Mouse (Mus musculus) right cerebral cortex, postnatal 10 days (tissue): ENCODE data around the gene Col9a2.
"Not testable (repeated sequence)": the region's sequence is repeated elsewhere in the genome, so short reads cannot be mapped to it uniquely, and the experiment has no call there.

Experiments
- DNase-seq, 2 experiments: peaks; one replicate each; pipeline ENCODE4 v3.0.0; 2021; ENCODE audit warnings: low spot score in 2 of 2

Col9a2 gene

DNA sequence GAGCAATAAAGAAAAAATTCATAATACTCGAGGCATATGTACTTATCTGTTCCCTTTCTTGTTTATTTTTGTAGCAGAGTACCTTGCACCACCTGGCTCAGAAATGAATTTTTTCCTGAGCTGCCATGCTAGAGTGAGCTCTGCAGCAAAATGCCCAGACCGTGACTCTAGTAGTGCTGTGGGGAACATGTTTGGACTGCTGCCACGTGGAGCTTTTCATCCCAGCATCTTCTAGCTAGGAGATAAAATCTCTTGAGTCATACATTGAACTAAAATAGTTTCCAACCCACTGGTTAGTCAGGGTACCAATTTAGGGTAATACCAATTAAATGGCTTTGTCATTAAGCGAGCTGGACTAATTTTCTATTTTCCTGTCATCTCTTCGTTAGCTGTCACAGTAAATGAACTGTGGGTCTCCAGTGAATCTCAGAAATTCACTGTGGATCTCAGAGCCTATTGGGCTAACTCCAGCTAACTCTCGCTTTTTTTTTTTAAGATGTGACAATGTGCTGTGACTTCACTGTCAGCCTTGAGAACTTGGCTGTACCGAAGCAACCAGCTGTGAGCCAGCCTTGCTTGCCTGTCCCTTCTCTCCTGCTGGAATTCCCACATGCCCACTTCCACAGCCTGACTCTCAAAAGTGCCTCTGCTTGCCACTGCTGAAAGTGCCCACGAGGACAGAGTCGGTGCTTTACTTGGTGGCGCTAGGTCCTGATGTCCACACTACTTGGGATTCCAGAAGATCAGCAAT lies 19.0 kb upstream of the Col9a2 start:
- peak in 1 of 2 experiments; percentile 51 for DNase-seq

DNA sequence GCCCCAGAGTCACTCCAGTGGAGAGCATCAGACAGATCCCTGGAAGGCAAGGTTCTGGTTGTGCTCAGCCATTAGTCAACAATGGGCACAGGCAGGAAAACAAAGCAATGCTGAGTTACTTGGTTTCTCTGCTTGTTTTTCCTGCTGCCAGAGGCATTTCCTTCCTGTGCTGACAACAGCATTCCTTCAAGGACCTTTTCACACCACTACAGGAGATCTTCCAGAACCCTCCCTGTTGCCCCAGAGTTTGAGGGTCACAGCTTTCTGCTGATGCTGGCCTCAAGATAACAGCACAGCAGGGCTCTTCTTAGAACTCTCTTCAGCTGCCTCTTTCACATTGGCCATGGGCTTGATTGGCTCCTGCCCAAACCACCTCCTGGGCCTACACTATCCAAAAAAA lies 17.3 kb upstream of the Col9a2 start:
- DNase-seq: no peak

DNA sequence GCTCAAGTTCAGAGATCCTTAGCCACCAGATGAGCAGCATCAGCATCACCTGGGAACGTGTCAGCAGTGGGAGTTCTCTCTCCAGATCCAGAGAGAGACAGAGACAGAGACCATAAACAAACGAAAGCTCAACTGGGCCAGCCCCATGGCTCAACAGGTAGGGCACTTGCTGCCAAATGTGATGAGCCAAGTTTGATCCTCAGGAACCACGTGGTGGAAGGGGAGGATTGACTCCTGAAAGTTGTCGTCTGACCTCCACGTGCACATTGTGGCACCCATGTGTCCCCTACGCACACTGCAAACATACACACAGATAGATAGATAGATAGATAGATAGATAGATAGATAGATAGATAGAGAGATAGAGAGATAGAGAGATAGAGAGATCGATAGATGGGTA lies 15.7 kb upstream of the Col9a2 start:
- no peak for DNase-seq

DNA sequence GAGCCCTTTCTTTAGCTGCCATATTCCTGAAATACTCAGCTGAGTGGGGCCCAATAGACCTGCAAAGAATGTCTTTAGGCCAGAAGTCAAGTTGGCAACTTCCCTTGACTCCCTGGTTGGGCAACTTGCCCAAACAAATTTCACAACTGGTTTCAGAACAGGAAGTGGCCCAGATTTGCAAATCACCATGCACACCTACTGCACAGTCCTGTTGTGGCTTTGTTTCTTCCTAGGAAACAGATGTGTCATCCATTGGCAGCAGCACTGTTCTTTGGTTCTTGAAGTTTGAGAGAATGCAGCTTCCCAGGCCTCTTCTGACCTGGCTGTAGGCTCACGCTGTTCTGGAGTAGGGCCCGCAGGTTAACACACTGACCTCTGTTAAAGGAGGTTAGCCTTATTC lies 15.2 kb upstream of the Col9a2 start:
- no peak for DNase-seq

DNA sequence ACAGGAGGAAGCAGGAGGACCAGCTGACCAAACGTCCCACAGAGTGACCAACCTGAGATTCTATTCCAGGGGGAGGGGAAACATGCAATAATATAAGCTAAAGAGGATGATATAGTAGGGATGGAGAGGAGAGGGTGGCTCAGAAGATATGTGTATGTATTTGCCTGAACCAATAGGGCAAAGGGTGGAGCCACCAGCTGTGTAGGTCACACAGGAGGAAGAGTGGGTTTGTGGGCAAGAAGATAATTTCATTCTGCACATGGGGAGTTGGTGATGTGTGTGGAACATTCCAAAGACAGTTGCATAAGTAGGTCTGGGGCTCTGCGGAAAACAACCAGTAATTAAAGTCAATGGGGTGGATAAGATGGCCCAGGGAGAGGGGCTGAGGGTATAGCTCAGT lies 13.5 kb upstream of the Col9a2 start:
- DNase-seq: no peak

DNA sequence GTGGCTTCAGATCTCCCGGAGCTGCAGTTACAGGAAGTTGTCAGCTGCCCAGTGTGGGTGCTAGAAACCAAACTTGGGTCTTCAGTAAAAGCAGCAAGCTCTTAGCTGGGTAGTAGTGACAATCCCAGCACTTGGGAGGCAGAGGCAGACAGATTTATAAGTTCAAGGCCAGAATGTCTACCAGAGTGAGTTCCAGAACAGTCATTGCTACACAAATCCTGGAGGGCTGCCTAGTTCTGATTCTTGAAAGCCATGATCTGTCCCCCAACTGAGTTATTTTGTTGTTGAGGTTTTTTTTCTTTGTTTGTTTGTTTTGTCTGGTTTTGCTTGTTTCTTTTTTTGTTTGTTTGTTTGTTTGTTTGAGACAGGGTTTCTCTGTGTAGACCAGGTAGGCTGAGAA lies 11.0 kb upstream of the Col9a2 start:
- DNase-seq: no peak

DNA sequence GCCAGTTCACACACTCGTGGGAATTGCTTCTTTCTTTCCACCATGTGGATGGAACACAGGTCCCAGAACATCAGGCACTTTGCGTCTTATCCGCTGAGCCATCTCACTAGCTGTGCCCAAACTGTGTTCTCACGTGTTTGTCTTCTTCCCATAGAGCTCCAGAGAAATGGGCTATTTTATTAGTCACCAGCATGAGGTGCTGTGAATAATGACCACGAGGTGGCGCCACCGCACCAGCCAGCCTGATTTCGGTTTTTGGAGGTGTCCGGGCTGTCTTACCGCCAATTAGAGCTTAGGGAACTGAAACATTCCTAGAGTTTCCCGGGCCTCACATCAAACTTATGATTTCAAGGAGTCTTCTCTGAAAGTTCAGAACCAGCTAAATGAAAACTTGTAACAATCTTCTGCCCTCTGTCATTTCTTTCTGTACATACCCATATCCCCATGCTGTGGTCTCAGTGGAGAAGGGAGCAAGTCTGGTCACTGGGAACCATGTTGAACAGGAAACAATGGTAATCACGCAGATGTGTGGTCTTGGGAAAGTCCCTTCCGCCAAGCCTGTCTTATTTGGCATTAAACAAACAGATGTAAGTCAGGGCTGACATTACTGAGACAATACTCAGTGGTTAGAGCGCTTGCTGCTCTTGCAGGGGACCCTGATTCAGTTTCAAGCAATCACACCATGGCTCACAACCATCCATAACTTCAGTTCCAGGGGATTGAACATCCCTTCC lies 10.4 kb upstream of the Col9a2 start:
- peak in 1 of 2 experiments; percentile 73 for DNase-seq

DNA sequence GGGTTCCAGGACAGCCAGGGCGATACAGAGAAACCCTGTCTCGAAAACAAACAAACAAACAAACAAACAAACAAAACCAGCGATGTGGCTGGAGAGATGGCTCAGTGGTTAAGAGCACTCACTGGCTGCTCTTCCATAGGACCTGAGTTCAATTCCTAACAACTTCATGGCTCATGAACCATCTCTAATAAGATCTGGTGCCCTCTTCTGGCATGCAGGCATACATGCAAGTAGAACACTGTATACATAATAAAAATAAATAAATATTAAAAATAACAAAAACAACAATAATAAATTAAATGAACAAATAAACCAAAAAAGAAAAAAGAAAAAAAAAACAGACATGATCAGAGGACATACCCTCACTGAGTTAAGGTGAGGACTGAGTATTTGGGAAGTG lies 9.6 kb upstream of the Col9a2 start:
- no peak for DNase-seq

DNA sequence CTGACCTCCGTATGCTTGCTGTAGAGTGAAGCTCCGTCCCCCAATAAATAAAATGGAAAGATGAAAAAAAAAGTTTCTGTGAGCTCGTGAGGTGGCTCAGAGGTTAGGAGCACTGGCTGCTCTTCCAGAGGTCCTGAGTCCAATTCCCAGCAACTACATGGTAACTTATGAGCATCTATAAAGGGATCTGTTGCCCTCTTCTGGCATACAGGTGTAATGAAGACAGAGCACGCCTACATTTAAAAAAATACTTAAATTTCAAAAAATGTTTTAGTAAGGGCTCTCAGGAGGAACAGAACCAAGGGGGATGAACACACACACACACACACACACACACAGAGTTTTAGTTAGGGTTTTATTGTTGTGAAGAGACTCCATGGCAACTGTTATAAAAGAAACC lies 7.7 kb upstream of the Col9a2 start:
- no peak for DNase-seq

DNA sequence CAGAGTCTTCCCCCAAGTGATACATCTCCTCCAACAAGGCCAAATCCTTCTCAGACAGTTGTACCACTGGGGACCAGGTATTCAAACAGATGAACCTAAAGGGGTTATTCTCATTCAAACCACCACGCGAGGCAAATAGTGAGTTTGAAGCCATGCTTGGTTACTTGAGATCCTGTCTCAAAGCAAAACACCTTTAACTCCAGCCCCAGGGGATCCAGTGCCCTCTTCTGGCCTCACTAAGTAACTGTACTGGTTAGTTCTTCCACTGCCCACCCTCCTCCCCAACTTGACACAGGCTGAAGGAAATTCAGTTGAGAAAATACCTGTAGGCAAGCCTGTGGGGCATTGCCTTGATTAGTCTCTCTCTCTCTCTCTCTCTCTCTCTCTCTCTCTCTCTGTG lies 6.2 kb upstream of the Col9a2 start:
- DNase-seq: no peak

DNA sequence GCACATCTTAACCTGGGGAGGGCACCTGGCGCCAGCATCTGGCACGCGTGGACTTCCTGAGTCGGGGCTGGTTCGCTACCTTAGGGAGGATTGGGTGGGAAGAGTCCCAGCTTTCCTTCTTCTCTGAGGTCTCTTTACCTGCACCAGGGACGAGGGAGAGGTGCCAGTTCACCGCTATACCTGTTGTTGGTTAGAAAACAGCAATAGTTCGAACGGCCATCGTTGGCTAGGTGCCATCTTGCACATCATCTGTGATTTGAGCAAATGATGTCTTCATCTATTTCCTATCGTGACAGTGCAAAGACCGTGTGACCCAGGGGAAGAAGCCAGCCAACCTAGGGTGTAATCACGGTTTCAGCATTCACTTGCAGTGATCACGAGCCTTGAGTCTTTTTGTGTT lies 1.1 kb downstream of the Col9a2 start:
- no peak for DNase-seq

DNA sequence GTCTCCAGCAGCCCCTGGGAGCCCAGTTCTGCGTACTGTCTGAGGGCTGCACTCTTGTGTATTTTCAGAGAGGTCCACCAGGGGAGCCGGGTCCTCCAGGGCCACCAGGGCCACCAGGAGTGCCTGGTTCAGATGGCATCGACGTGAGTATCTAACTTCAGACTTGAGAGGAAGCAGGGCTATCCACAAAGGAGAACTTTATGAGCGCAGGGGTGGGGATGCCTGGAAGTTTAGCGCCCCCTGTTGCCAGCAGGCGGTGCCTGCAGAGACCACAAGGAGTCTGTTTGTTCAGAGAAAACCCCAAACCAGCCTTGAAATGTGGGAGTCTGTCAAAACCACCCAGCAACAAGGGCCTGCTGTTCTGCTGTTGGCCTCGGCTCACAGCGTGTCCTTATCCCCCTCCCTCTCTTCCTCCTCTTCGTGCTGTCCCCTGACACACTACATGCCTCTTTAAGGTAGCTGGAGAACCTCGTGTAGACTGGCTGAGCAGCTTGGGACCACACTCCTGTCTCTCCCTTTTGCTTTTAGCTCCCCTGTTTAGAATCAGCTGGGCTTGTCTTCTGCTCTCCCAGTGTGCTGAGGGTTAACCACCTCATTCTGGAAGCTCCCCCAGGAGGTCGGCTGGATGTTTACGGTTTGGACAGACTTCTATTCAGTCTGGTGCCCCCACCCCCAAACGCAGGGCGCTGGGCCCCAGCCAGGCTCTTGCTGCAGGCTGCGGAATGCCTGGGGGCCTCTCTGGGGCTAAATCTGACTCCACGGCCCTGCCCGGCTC lies 1.9 kb downstream of the Col9a2 start:
- peak; percentile 82 to 85 for DNase-seq

DNA sequence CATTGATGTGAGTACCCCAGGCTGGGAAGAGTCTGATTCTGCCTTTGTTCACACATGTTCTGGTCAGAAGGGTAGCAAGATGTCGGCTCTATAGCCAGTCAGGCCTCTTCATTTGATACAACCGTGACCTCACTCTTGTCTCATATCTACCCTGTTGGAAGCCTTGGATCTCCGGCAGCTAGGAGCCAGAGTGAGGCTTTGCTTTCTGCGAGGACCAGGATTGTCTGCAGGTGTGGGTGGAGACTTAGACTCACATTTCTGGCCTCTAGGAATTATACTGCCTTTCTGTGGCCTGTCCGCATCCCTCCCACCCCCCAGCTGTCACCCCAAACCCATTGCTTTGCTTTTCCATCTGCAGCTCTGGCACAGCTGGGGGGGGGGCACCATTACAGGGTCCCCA lies 3.3 kb downstream of the Col9a2 start:
- no peak for DNase-seq

DNA sequence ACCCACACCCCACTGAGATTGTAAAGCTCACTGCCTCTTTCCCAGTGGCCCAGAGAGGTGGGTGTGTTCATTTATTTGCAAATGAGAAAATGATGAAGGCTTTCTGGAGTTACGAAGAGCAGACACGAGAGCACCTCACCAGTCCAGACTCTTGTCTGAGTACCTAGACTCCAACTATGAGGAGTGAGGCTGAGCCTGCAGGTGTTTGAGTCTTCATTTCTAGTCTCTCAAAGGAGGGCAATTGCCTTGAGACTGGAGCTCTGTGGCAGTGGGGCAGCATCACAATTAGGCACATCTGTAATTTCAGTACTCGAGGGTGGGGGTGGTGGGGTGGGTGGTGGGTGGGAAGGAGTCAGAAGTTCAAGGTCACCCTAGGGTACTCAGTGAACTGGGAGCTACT lies 3.8 kb downstream of the Col9a2 start:
- DNase-seq: no peak

DNA sequence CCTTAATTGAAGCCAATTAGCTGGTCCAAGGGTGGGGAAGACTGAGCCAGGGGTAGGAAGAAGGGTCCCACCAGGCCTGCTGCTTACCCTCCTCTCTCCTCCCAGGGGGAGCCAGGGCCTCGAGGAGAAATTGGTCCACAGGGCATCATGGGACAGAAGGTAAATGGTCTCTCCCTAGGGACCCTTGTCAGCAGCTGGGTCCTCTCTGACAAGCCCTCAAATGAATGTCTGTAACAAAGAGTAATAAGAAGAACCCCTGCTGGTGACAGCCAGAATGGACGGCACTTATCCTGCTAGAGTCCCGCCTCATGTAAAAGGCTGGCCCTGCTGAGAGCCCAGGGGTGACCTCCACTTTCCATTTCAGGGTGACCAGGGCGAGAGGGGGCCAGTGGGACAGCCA lies 12.7 kb downstream of the Col9a2 start:
- DNase-seq: no peak

DNA sequence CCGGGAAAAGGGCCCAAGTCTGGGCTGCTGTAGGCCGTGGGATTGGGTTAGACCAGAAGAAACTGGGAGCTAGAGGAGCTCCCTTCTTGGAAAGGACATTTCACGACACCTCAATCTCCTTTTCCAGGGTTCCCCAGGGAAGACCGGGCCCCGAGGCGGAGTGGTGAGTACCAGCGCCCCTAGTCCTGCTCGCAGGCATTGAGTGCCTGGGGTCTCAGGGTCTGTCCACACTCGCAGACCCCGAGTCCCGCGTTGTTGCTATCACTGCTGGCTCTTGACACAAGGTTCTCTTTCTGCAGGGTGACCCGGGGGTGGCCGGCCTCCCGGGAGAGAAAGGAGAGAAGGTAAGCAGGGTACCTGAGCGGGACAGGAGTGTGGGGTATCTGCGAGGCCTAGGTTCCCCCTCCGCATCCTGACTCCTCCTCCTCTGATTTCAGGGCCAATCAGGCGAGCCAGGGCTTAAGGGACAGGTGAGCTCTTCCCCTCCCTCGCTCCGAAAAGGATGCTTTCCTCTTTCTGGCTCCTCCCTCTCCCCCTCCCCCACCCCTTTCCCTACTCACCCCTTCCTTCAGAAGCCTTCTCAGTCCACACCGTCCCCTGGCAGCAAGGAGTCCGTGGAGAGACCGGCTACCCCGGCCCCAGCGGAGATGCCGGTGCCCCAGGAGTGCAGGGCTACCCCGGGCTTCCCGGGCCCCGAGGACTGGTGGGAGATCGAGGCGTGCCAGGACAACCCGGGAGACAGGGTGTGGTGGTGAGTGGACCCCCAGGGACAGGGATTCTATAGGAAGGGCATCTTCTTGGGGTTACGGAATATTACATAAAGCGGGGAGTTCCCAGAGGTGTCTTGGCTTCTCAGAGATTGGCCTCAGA lies 13.5 kb downstream of the Col9a2 start:
- DNase-seq: peak; percentile 54 to 57

DNA sequence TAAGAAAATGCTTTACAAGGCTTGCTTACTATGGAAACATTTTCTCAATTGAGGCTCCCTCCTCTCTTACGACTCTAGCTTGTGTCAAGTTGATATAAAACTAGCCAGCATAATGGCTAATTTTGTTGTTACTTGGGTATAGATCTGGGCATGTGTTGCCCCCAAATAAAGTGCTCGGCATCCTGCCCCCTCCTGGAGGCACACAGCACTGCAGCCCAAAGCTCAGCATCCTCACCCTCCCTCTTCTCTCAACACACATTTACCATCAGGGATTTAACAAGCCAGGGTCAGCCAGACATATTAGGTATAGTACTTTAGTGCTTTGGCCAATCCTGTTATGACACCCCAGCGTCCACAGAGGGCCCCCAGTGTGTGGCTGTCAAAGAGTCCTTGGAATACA lies 17.2 kb downstream of the Col9a2 start:
- no peak for DNase-seq

DNA sequence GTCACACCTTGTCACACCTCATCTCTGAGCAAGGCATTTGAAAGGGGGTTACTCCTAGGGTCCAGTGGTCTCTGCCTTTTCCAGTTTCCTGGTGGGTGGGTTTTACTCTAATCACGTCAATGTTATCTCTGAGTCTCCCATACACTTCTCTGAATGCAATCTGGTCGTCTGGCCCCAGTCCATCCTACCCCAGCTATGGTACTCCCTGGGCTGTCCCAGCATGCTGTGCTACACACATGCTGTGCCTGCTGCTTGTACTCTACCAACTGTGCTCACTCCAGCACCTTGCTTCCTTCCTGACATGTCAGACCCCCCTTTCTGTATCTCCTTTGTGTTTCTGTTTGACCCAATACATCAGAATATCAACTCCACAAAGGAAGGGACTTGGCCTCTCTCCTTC lies 17.8 kb downstream of the Col9a2 start:
- DNase-seq: peak in 1 of 2 experiments; percentile 40

DNA sequence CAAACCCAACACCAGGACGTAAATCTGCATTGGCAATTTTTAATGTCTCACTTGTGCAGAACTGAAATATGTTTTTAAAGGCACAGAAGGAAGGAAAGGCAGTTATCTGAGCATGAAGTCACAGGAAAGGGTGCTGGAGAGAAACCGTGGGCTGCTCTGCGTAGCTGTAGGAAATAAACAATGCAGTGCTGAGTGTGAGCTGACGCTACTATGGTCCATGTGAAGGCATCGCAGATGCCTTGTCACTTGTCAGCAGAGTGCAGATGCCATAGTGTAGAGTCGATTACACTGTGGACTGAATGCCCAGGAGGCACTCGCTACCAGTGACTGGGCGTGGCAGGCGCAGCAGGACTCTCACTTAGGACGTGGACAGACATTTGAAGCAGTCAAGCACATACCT lies 20.0 kb downstream of the Col9a2 start:
- not testable (repeated sequence) for DNase-seq

DNA sequence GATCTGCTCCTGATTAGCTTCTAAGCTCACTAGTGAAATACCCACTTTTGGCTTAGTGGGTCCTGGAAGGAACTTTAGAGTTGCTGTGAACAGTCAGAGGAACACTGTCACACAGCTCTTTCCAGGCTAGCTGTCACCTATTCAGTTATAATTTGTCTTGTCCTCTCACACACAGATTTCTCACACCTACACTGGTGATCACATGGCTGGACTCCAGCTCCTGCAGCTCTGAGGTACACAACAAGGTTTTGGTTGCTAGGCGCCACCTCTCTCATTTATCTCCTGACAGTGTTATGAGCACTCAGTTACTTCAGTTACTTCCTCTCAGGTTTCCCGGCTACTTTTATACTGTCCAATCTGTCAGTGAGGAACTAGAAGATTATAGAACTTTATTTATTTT lies 26.2 kb downstream of the Col9a2 start:
- DNase-seq: no peak

DNA sequence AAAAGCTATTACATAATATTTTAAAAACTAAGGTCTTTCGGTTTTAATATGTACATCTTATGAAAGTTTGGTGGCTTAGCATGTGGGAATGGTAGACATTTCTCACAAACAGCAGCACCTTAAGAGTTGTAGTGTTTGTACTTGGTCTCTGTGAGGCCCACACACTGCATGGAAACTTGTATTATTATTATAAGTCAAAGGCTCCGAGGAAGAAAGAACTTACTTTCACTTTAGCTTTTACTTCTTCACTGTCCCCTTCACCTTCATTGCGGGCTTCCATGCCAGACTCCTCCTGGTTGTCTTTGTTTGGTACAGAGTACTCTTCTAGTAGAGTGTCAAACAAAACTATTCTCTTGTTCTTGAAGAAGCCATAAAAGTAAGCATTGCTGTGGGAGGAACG lies 35.1 kb downstream of the Col9a2 start:
- DNase-seq: no peak
